Mouse (Mus musculus): ENCODE data around the gene Plk2.

DNA sequence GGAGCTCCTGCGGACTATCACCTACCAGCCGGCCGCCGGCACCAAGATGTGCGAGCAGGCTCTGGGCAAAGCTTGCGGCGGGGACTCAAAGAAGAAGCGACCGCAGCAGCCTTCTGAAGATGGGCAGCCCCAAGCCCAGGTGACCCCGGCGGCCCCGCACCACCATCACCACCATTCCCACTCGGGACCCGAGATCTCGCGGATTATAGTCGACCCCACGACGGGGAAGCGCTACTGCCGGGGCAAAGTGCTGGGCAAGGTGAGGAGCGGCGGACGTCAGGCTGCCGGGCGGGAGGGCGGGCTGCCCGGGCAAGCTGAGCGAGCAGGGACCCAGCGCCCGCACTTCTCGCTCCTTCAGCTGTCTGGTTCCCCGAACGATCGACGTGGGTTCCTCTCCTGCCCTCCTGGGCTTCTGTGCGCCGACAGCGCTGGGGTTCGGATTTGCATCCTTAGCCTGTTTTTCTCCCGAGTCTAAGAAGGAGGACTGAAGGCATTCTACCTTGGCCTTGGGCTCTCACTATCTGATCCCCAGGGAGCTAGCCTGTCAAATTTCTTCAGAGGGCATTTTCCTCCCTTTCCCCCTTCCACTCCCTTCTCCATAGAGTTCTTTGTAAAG is 441 bp downstream of the Plk2 start:
- no peak for TF ChIP-seq CTCF (conservative IDR thresholded peaks at IDR 0.05; ENCODE audit: insufficient read depth, insufficient read length, low read depth, low read length)
- TF ChIP-seq POLR2A (IDR thresholded peaks at IDR 0.05; ENCODE audit: low read depth, low read length): no peak
